Mouse (Mus musculus) G1E (cell line): ENCODE data around the gene Fap.

ENCODE experiments used
- CTCF ChIP-seq: IDR thresholded peaks from 2 replicates; pipeline ENCODE4 v1.5.1; 2012; ENCODE audit warnings: low read depth, low read length, inconsistent platforms, mixed read lengths
- POLR2AphosphoS5 ChIP-seq: IDR thresholded peaks from 2 replicates; pipeline ENCODE4 v1.6.1; 2012; ENCODE audit warnings: low read depth, low read length, inconsistent platforms; ENCODE audit not compliant: insufficient replicate concordance
- TAL1 ChIP-seq: conservative IDR thresholded peaks from 2 replicates; pipeline ENCODE4 v1.6.1; 2012; ENCODE audit warnings: low read depth, low read length, inconsistent platforms, mixed read lengths

DNA sequence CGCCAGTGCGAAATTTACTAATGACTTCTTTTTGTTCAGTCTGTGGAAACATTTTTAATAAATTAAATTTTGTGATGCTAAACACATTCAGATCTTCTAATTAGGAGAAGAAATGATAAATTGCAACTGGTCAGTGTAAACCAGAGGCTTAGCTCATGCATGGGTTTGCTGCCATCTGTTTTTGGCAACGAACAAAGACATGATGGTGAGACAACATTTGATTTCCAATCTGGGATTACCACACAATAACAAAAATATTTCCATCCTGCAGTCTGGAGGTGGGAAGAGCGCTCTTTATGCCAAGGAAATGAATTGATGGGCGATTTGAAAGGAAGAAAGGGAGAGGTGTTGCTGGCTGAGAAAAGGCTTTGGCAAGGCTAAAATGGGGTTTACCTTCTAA, 29.7 kb upstream of the Fap start:
- TF ChIP-seq CTCF (no peak), POLR2AphosphoS5 (no peak), TAL1 (no peak)
